Mouse (Mus musculus) limb, embryonic 14.5 days (tissue): ENCODE measurements around the gene Ttc9. TPM values are rescaled to one million over a fixed set of nuclear protein-coding genes. Genes with fewer than 3 reads are reported as not detected.

Experiments used
- ATAC-seq: fragments of 200-750 bp; cut with Nextera tagmentation; 2 replicates; pipeline ENCODE4 v1.8.0; 2017; ENCODE audit warnings: low read depth, moderate number of reproducible peaks, moderate TSS enrichment; ENCODE audit not compliant: low FRiP score
- DNase-seq: peaks from one replicate; pipeline ENCODE4 v3.0.0-alpha.2; 2015; ENCODE audit warnings: low spot score
- H3K27ac ChIP-seq: fragments of 300-500 bp; sonication (generic); replicated peaks from 2 replicates; pipeline ENCODE4 v1.5.1; 2014; ENCODE audit warnings: low read depth, mild to moderate bottlenecking, low read length, moderate library complexity, mixed read lengths
- H3K27me3 ChIP-seq: fragments of 300-500 bp; sonication (generic); 2 replicates; pipeline ENCODE4 v1.6.1; 2014; ENCODE audit warnings: low read length, mixed read lengths; ENCODE audit not compliant: control insufficient read depth, insufficient read depth
- H3K36me3 ChIP-seq: fragments of 300-500 bp; sonication (generic); 2 replicates; pipeline ENCODE4 v1.6.1; 2014; ENCODE audit warnings: mild to moderate bottlenecking, low read length, moderate library complexity, mixed read lengths; ENCODE audit not compliant: control insufficient read depth, insufficient read depth
- H3K4me1 ChIP-seq: fragments of 300-500 bp; sonication (generic); 2 replicates; pipeline ENCODE4 v1.6.1; 2014; ENCODE audit warnings: antibody characterized with exemption, low read length, mixed read lengths; ENCODE audit not compliant: control insufficient read depth, insufficient read depth
- H3K4me2 ChIP-seq: fragments of 300-500 bp; sonication (generic); replicated peaks from 2 replicates; pipeline ENCODE4 v1.6.1; 2014; ENCODE audit warnings: low read depth, mild to moderate bottlenecking, low read length, moderate library complexity; ENCODE audit not compliant: severe bottlenecking
- H3K4me3 ChIP-seq: fragments of 300-500 bp; sonication (generic); replicated peaks from 2 replicates; pipeline ENCODE4 v1.5.1; 2014; ENCODE audit warnings: low read length
- H3K9ac ChIP-seq: fragments of 300-500 bp; sonication (generic); 2 replicates; pipeline ENCODE4 v1.6.1; 2014; ENCODE audit warnings: mild to moderate bottlenecking, low read depth, low read length, moderate library complexity; ENCODE audit not compliant: severe bottlenecking
- H3K9me3 ChIP-seq: fragments of 300-500 bp; sonication (generic); 2 replicates; pipeline ENCODE4 v1.6.1; 2016; ENCODE audit warnings: low read length; ENCODE audit not compliant: control insufficient read depth
- POLR2A ChIP-seq: fragments of 200-500 bp; IDR thresholded peaks from 2 replicates; pipeline ENCODE4 v1.8.0; 2012; ENCODE audit warnings: inconsistent platforms, mild to moderate bottlenecking, moderate library complexity, borderline replicate concordance; ENCODE audit not compliant: insufficient read depth, insufficient read length; ENCODE audit errors: extremely low read depth
- WGBS: fragments of 180-500 bp; shearing (Covaris S2); extraction: QIAGEN DNeasy Blood & Tissue Kit; methylation state at CpG from one replicate; pipeline ENCODE4 v1.1.7; 2014; 5-methylcytosine and 5-hydroxymethylcytosine counted together
- polyA plus RNA-seq, 2 experiments: library from polyadenylated mRNA; depleted of rRNA in 1 of 2; stranded (reverse) in 1 of 2; unstranded in 1 of 2; fragments of >200 nt; fragmentation: Nextera tagmentation in 1 of 2; extraction: Ambion mirVana in 1 of 2; gene quantifications; 2 replicates each; pipeline versions ENCODE4 v1.2.1 to v1.2.3; 2012 to 2014

Gene Ttc9
- polyA plus RNA-seq, 2 experiments, result 1.1 to 1.2 TPM

GRCm38 (mm10) chr12:81640656-81641055 lies 9.6 kb downstream of the Ttc9 start:
- H3K36me3 ChIP-seq, result no peaks in the 10 kb centered on the region
- no peaks in the 10 kb centered on the region for H3K27me3 ChIP-seq
- no peak overlapping the region for H3K4me3 ChIP-seq
- H3K9ac ChIP-seq, result no peak overlapping the region
- TF ChIP-seq POLR2A, result no peak
- DNase-seq, result no peak
- no peaks in the 10 kb centered on the region for H3K4me1 ChIP-seq
- ATAC-seq, result no peak
- WGBS, result 61% methylated on average over 5 of the region's 5 CpGs
- no peaks in the 10 kb centered on the region for H3K9me3 ChIP-seq
- H3K4me2 ChIP-seq, result no peak overlapping the region
- no peak overlapping the region for H3K27ac ChIP-seq

GRCm38 (mm10) chr12:81642361-81643082 lies 11.5 kb downstream of the Ttc9 start:
- ATAC-seq (no peak), DNase-seq (no peak)
- WGBS, result 75% methylated on average over 11 of the region's 11 CpGs
- Histone ChIP-seq H3K27me3 (no peaks in the 10 kb centered on the region), H3K4me3 (no peak overlapping the region), H3K4me2 (no peak overlapping the region), H3K9ac (no peak overlapping the region), H3K36me3 (no peaks in the 10 kb centered on the region), H3K4me1 (no peaks in the 10 kb centered on the region), H3K9me3 (no peaks in the 10 kb centered on the region), H3K27ac (no peak overlapping the region)
- no peak for TF ChIP-seq POLR2A

GRCm38 (mm10) chr12:81646811-81647210 lies 15.8 kb downstream of the Ttc9 start:
- H3K9ac ChIP-seq, result no peak overlapping the region
- ATAC-seq (no peak), DNase-seq (no peak)
- 88% methylated on average over 6 of the region's 6 CpGs for WGBS
- no peak overlapping the region for H3K4me2 ChIP-seq
- no peak overlapping the region for H3K4me3 ChIP-seq
- H3K36me3 ChIP-seq, result no peaks in the 10 kb centered on the region
- no peak overlapping the region for H3K27ac ChIP-seq
- H3K27me3 ChIP-seq, result no peaks in the 10 kb centered on the region
- H3K9me3 ChIP-seq, result no peaks in the 10 kb centered on the region
- no peaks in the 10 kb centered on the region for H3K4me1 ChIP-seq
- no peak for TF ChIP-seq POLR2A

GRCm38 (mm10) chr12:81653344-81653743 lies 22.3 kb downstream of the Ttc9 start:
- no peaks in the 10 kb centered on the region for H3K4me1 ChIP-seq
- no peak for TF ChIP-seq POLR2A

GRCm38 (mm10) chr12:81657321-81657720 lies 26.3 kb downstream of the Ttc9 start:
- Histone ChIP-seq H3K27me3 (no peaks in the 10 kb centered on the region), H3K36me3 (no peaks in the 10 kb centered on the region), H3K27ac (no peak overlapping the region), H3K9ac (no peak overlapping the region), H3K4me1 (no peaks in the 10 kb centered on the region), H3K4me2 (no peak overlapping the region), H3K4me3 (no peak overlapping the region), H3K9me3 (no peaks in the 10 kb centered on the region)
- DNase-seq (no peak), ATAC-seq (no peak)
- 77% methylated on average over 1 of the region's 1 CpGs for WGBS
- no peak for TF ChIP-seq POLR2A

More at GRCm38 (mm10) chr12:81653344-81653743, 22.3 kb downstream of the Ttc9 start:
- H3K9ac ChIP-seq, result no peak overlapping the region
- H3K27me3 ChIP-seq, result no peaks in the 10 kb centered on the region
- no peaks in the 10 kb centered on the region for H3K36me3 ChIP-seq
- no peak overlapping the region for H3K27ac ChIP-seq
- H3K4me2 ChIP-seq, result no peak overlapping the region
- WGBS, result 90% methylated on average over 8 of the region's 8 CpGs
- no peak for ATAC-seq
- no peaks in the 10 kb centered on the region for H3K9me3 ChIP-seq
- DNase-seq, result no peak
- no peak overlapping the region for H3K4me3 ChIP-seq
